16 mouse cellular contexts compared by ENCODE assay signal in genomic region chr15:25706874-25707554, GRCm38 (mm10).
DNase-seq lines count a peak whose midpoint lies in the region; ATAC-seq and TF ChIP-seq lines count a peak whose summit lies in the region.
"Had no signal": no experiment of that assay in that cellular context is flagged by ENCODE, and none has a peak within 500 bp of the region (broad histone marks: within the 10 kb centered on the region; RNA-seq: fewer than 3 reads in every experiment).

No protein-coding gene starts in this region.

- intact Hi-C loops in heart, adult 2 months (cut with DNase I), result no loop called here

- peak; percentile 73 to 75 for DNase-seq in cerebellum, postnatal 14 days
- no peak for DNase-seq in cerebellum, adult 8-10 months
- DNase-seq in midbrain, embryonic 11.5 days (ENCODE audit: low spot score, missing footprints), result peak; percentile 72
- DNase-seq in fibroblast of lung, adult 2 months (ENCODE audit: low read depth), result peak; percentile 57
- no peak for DNase-seq in adrenal gland, postnatal 25 days
- DNase-seq in heart, adult 2 months, result no peak
- DNase-seq in hindbrain, postnatal 0 days (ENCODE audit: low spot score), result no peak
- DNase-seq: cerebellum, adult 9-11 months; gastrocnemius, postnatal 14 days; thymus, postnatal 25 days had no signal

- no peaks in the 10 kb centered on the region; the same call in 1 of the 2 replicates for H3K9me3 ChIP-seq in midbrain, embryonic 11.5 days (ENCODE audit: control insufficient read depth, low read length)
- H3K9me3 ChIP-seq in midbrain, embryonic 16.5 days (replicated peaks; ENCODE audit: control insufficient read depth, low read length, poor library complexity, severe bottlenecking), result no peaks in the 10 kb centered on the region
- no peaks in the 10 kb centered on the region for H3K9me3 ChIP-seq in hindbrain, postnatal 0 days (ENCODE audit: low read length)
- H3K9me3 ChIP-seq: liver, embryonic 12.5 days; megakaryocyte, embryonic 14.5 days had no signal

- no peaks in the 10 kb centered on the region for H3K4me1 ChIP-seq in midbrain, embryonic 11.5 days (ENCODE audit: control insufficient read depth, insufficient read depth, low read length)
- H3K4me1 ChIP-seq in midbrain, embryonic 16.5 days (ENCODE audit: control insufficient read depth, insufficient read depth, low read length), result no peaks in the 10 kb centered on the region
- peaks cover 1% of the 10 kb centered on the region for H3K4me1 ChIP-seq in heart, adult 2 months (ENCODE audit: control insufficient read depth, insufficient read depth, low read length)
- H3K4me1 ChIP-seq in hindbrain, postnatal 0 days (ENCODE audit: insufficient read depth, low read length), result no peaks in the 10 kb centered on the region
- H3K4me1 ChIP-seq: liver, embryonic 12.5 days had no signal

- no peak for ATAC-seq in midbrain, embryonic 11.5 days (ENCODE audit: low FRiP score)
- ATAC-seq in midbrain, embryonic 16.5 days, result no peak
- ATAC-seq in hindbrain, postnatal 0 days, result no peak
- ATAC-seq: liver, embryonic 12.5 days had no signal

- no peaks in the 10 kb centered on the region for H3K27me3 ChIP-seq in midbrain, embryonic 11.5 days (ENCODE audit: control insufficient read depth, insufficient read depth, low read length)
- no peaks in the 10 kb centered on the region for H3K27me3 ChIP-seq in midbrain, embryonic 16.5 days (ENCODE audit: control insufficient read depth, insufficient read depth, low read depth, low read length)
- no peaks in the 10 kb centered on the region for H3K27me3 ChIP-seq in heart, adult 2 months (ENCODE audit: control insufficient read depth, insufficient read depth, low read length)
- H3K27me3 ChIP-seq in hindbrain, postnatal 0 days (ENCODE audit: insufficient read depth, low read length), result no peaks in the 10 kb centered on the region
- H3K27me3 ChIP-seq: liver, embryonic 12.5 days; megakaryocyte, embryonic 14.5 days had no signal

- no peak overlapping the region for H3K9ac ChIP-seq in midbrain, embryonic 11.5 days (ENCODE audit: low read length)
- H3K9ac ChIP-seq in midbrain, embryonic 16.5 days (ENCODE audit: low read depth, low read length), result no peak overlapping the region
- H3K9ac ChIP-seq in heart, adult 2 months (ENCODE audit: low read depth, low read length), result no peak overlapping the region
- H3K9ac ChIP-seq in hindbrain, postnatal 0 days (replicated peaks; ENCODE audit: low read length), result no peak overlapping the region
- H3K9ac ChIP-seq: liver, embryonic 12.5 days had no signal

- H3K4me3 ChIP-seq in midbrain, embryonic 11.5 days (ENCODE audit: low read depth, low read length), result no peak overlapping the region
- H3K4me3 ChIP-seq in midbrain, embryonic 16.5 days (ENCODE audit: low read depth, low read length), result no peak overlapping the region
- H3K4me3 ChIP-seq in heart, adult 2 months, result no peak overlapping the region
- H3K4me3 ChIP-seq in hindbrain, postnatal 0 days (ENCODE audit: low read length), result no peak overlapping the region
- H3K4me3 ChIP-seq: left cerebral cortex, adult 2 months; liver, embryonic 12.5 days; megakaryocyte, embryonic 14.5 days had no signal

- TF ChIP-seq POLR2A in heart, adult 2 months (IDR thresholded peaks at IDR 0.05; ENCODE audit: insufficient read depth, low read depth, low read length), result no peak

- H3K27ac ChIP-seq in midbrain, embryonic 11.5 days (ENCODE audit: low read depth, low read length), result no peak overlapping the region
- no peak overlapping the region for H3K27ac ChIP-seq in midbrain, embryonic 16.5 days (ENCODE audit: low read length)
- no peak overlapping the region for H3K27ac ChIP-seq in heart, adult 2 months
- no peak overlapping the region for H3K27ac ChIP-seq in hindbrain, postnatal 0 days
- H3K27ac ChIP-seq: kidney, postnatal 0 days; left cerebral cortex, adult 2 months; liver, embryonic 12.5 days; stomach, postnatal 0 days had no signal

- H3K4me2 ChIP-seq in midbrain, embryonic 11.5 days, result no peak overlapping the region
- H3K4me2 ChIP-seq in midbrain, embryonic 16.5 days (ENCODE audit: low read length), result no peak overlapping the region
- no peak overlapping the region for H3K4me2 ChIP-seq in hindbrain, postnatal 0 days (ENCODE audit: low read depth, low read length)
- H3K4me2 ChIP-seq: liver, embryonic 12.5 days had no signal

- no peaks in the 10 kb centered on the region for H3K36me3 ChIP-seq in midbrain, embryonic 11.5 days (ENCODE audit: control insufficient read depth, insufficient read depth, low read length)
- no peaks in the 10 kb centered on the region for H3K36me3 ChIP-seq in midbrain, embryonic 16.5 days (ENCODE audit: control insufficient read depth, insufficient read depth, low read length)
- H3K36me3 ChIP-seq in heart, adult 2 months (ENCODE audit: control insufficient read depth, insufficient read depth, low read length), result peaks cover 6% of the 10 kb centered on the region
- no peaks in the 10 kb centered on the region for H3K36me3 ChIP-seq in hindbrain, postnatal 0 days (ENCODE audit: insufficient read depth, low read length)

- 89% methylated on average over 19 of the region's 19 CpGs for WGBS in midbrain, embryonic 11.5 days
- 87% methylated on average over 19 of the region's 19 CpGs for WGBS in midbrain, embryonic 16.5 days
- 91% methylated on average over 19 of the region's 19 CpGs for WGBS in heart, adult 2 months
- 89% methylated on average over 19 of the region's 19 CpGs for WGBS in hindbrain, postnatal 0 days

- TF ChIP-seq CTCF in heart, adult 2 months (IDR thresholded peaks at IDR 0.05), result no peak
- TF ChIP-seq CTCF in hindbrain, postnatal 0 days (IDR thresholded peaks at IDR 0.05; ENCODE audit: low read depth), result no peak

- TF ChIP-seq EP300 in heart, adult 2 months (IDR thresholded peaks at IDR 0.05; ENCODE audit: insufficient read depth, low read depth, low read length), result no peak

- peaks cover 2% of the 10 kb centered on the region for H3K79me2 ChIP-seq in heart, adult 2 months (replicated peaks; ENCODE audit: control insufficient read depth, insufficient read depth, low read length)

Comparison
In these comparisons a context has a peak if more than half of its experiments do, and no peak if none do; other contexts are left out.
1. DNase-seq: peak in cerebellum, postnatal 14 days (2 of 2), midbrain, embryonic 11.5 days (single experiment) and fibroblast of lung, adult 2 months (single experiment); none in cerebellum, adult 8-10 months (single experiment), adrenal gland, postnatal 25 days (single experiment), heart, adult 2 months (0 of 2) and hindbrain, postnatal 0 days (single experiment).